ENCODE assay signal across 21 mouse cellular contexts in genomic region chr1:133645652-133646051, GRCm38 (mm10). TPM values are rescaled to one million over a fixed set of nuclear protein-coding genes. Genes with fewer than 3 reads are reported as not detected.
"Had no signal": no experiment of that assay in that cellular context is flagged by ENCODE, and none has a peak within 500 bp of the region (broad histone marks: within the 10 kb centered on the region; RNA-seq: fewer than 3 reads in every experiment).

No protein-coding gene starts in this region.

- DNase-seq: lung, adult 2 months; lung, postnatal 14 days; lung, postnatal 36 days; right cerebral cortex, postnatal 14 days; spleen, adult 18-20 months; thymus, adult 2 months; thymus, postnatal 25 days; thymus, postnatal 4 days had no signal

- H3K27ac ChIP-seq: lung, embryonic 15.5 days; macrophage; midbrain, embryonic 13.5 days; midbrain, embryonic 15.5 days; neural tube, embryonic 12.5 days; stomach, embryonic 15.5 days; stomach, postnatal 0 days had no signal

- H3K4me3 ChIP-seq: lung, embryonic 15.5 days; megakaryocyte, embryonic 14.5 days; midbrain, embryonic 13.5 days; midbrain, embryonic 15.5 days; neural tube, embryonic 12.5 days; stomach, embryonic 15.5 days had no signal

- H3K4me2 ChIP-seq: lung, embryonic 15.5 days; midbrain, embryonic 11.5 days; midbrain, embryonic 13.5 days; midbrain, embryonic 15.5 days; neural tube, embryonic 12.5 days; stomach, embryonic 15.5 days had no signal

- H3K27me3 ChIP-seq: lung, embryonic 15.5 days; megakaryocyte, embryonic 14.5 days; midbrain, embryonic 13.5 days; midbrain, embryonic 15.5 days; neural tube, embryonic 12.5 days; stomach, embryonic 15.5 days had no signal

- ATAC-seq: lung, postnatal 0 days; midbrain, embryonic 13.5 days; midbrain, embryonic 15.5 days had no signal

- H3K9me3 ChIP-seq: lung, embryonic 15.5 days; megakaryocyte, embryonic 14.5 days; midbrain, embryonic 13.5 days; midbrain, embryonic 15.5 days; neural tube, embryonic 12.5 days; stomach, embryonic 15.5 days had no signal

- H3K4me1 ChIP-seq: midbrain, embryonic 13.5 days; midbrain, embryonic 15.5 days; neural tube, embryonic 12.5 days; stomach, embryonic 15.5 days had no signal

- H3K9ac ChIP-seq: lung, embryonic 15.5 days; midbrain, embryonic 13.5 days; midbrain, embryonic 15.5 days; neural tube, embryonic 12.5 days; stomach, embryonic 15.5 days had no signal

RNA-seq across cellular contexts. Expression of gene Zbed6, which starts 15.0 kb away (rescaled TPM):
- polyA plus RNA-seq: liver, embryonic 16.5 days; lung, embryonic 15.5 days; lung, postnatal 0 days; midbrain, embryonic 11.5 days; midbrain, embryonic 13.5 days; midbrain, embryonic 15.5 days; neural tube, embryonic 12.5 days; neural tube, embryonic 14.5 days; stomach, embryonic 15.5 days; stomach, postnatal 0 days had no signal

RNA-seq across cellular contexts. Expression of gene Lax1, which starts 44.3 kb away (rescaled TPM):
- total RNA-seq: midbrain, postnatal 0 days had no signal
- polyA plus RNA-seq: macrophage; midbrain, postnatal 0 days; neural tube, embryonic 12.5 days had no signal
